Mouse (Mus musculus): Measurements from ENCODE around the gene Fzd7. TPM values are rescaled to one million over a fixed set of nuclear protein-coding genes. Genes with fewer than 3 reads are reported as not detected.

Gene Fzd7
- polyA plus RNA-seq (2015; fragmentation: Nextera tagmentation; extraction: Ambion mirVana): 3.9 and 4.5 TPM in 2 replicates

DNA sequence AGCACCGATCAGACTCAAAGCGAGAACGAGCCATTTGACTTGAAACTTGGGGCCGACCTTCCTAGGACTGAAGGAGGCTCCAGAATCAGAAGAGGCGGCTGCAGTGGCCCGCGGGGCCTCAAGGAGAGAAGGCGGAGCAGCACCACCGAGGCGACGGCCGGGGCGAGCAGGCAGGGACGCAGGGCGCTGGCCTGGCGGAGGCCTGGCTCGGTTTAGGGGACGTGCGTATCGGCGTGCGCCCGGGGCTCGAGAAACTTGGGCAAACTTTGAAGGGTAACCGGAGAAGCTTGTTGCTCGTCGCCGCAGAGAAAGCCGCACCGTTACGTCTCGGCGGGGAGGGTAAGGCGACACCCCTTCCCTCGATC is at the start of gene Fzd7:
Gene Fzd7 (plus strand): TSS at position 94 of the 365 bp plus-strand sequence.
- Histone ChIP-seq H3K27ac (replicated peaks) (peak within 1 kb of the TSS; percentile 92), H3K4me3 (ENCODE audit: low read depth, low read length) (peak within 1 kb of the TSS; percentile 79), H3K36me3 (ENCODE audit: control insufficient read depth, insufficient read depth, low read length) (no peaks in the 10 kb centered on the region), H3K27me3 (ENCODE audit: control insufficient read depth, insufficient read depth, low read length) (no peaks in the 10 kb centered on the region), H3K9me3 (ENCODE audit: control insufficient read depth, low read length) (no peaks in the 10 kb centered on the region), H3K9ac (ENCODE audit: low read length) (peak within 1 kb of the TSS; percentile 86), H3K4me1 (replicated peaks; ENCODE audit: control insufficient read depth, insufficient read depth) (peaks cover 9% of the 10 kb centered on the region), H3K4me2 (replicated peaks; ENCODE audit: low read depth) (peak within 1 kb of the TSS; percentile 95)
- under 1% methylated on average over 31 of the region's 35 CpGs for WGBS
- ATAC-seq (ENCODE audit: low FRiP score, low TSS enrichment) (peak; percentile 36), DNase-seq (ENCODE audit: low spot score) (no peak)
- TF ChIP-seq CTCF (IDR thresholded peaks at IDR 0.05; ENCODE audit: low read depth): no peak
- TF ChIP-seq EP300 (optimal IDR thresholded peaks at IDR 0.05): no peak

DNA sequence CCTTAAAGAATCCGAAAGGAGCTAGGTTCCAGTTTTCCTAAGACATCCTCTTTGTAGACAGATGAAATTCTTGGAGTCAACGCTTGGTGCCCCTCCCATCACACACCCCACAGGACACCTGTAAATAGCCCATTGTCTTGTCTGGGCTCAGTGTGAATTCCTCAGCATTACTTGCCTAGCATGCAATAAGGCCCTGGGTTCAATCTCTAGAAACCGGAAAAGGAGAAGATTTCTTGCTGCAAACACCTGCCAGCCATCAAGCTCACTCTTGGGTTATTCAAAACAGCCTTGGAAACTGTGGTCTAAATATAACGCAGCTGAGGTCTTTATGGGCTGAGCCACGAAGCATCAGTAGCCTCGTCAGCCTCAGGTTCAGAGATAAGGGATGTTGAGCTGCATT is 48.9 kb upstream of the Fzd7 start:
- H3K4me3 ChIP-seq (ENCODE audit: low read depth, low read length): no peak overlapping the region
- H3K27ac ChIP-seq (replicated peaks): no peak overlapping the region
- no peaks in the 10 kb centered on the region for H3K4me1 ChIP-seq (replicated peaks; ENCODE audit: control insufficient read depth, insufficient read depth)
- H3K36me3 ChIP-seq (ENCODE audit: control insufficient read depth, insufficient read depth, low read length): no peaks in the 10 kb centered on the region
- DNase-seq (ENCODE audit: low spot score) (no peak), ATAC-seq (ENCODE audit: low FRiP score, low TSS enrichment) (no peak)
- H3K4me2 ChIP-seq (replicated peaks; ENCODE audit: low read depth): no peak overlapping the region
- WGBS: 55% methylated on average over 6 of the region's 6 CpGs
- H3K27me3 ChIP-seq (ENCODE audit: control insufficient read depth, insufficient read depth, low read length): no peaks in the 10 kb centered on the region
- no peak overlapping the region for H3K9ac ChIP-seq (ENCODE audit: low read length)
- TF ChIP-seq EP300 (optimal IDR thresholded peaks at IDR 0.05) (no peak), CTCF (IDR thresholded peaks at IDR 0.05; ENCODE audit: low read depth) (no peak)
- H3K9me3 ChIP-seq (ENCODE audit: control insufficient read depth, low read length): no peaks in the 10 kb centered on the region

DNA sequence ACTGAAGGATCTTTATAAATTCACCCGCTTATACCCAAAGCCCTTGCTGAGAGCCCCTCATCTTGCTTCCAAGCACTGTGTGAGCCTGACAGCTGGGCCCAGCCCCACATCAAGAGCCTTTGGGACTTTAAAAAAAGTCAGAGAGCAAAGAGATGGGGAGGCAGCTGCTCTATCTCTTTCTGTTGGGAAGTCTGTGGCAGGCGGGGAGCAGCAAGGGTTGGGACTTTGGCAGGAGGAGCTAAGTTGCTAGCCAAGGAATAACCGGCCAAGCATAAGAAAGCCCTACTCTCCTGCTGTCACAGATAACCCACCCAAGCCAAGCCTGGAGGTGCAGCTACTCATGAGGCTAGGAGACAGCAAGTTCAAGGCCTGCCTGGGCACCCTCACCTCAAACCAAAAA is 48.2 kb upstream of the Fzd7 start:
- Histone ChIP-seq H3K4me3 (ENCODE audit: low read depth, low read length) (no peak overlapping the region), H3K4me2 (replicated peaks; ENCODE audit: low read depth) (no peak overlapping the region), H3K36me3 (ENCODE audit: control insufficient read depth, insufficient read depth, low read length) (no peaks in the 10 kb centered on the region), H3K4me1 (replicated peaks; ENCODE audit: control insufficient read depth, insufficient read depth) (no peaks in the 10 kb centered on the region), H3K9ac (ENCODE audit: low read length) (no peak overlapping the region), H3K27ac (replicated peaks) (no peak overlapping the region), H3K9me3 (ENCODE audit: control insufficient read depth, low read length) (no peaks in the 10 kb centered on the region), H3K27me3 (ENCODE audit: control insufficient read depth, insufficient read depth, low read length) (no peaks in the 10 kb centered on the region)
- no peak for DNase-seq (ENCODE audit: low spot score)
- ATAC-seq (ENCODE audit: low FRiP score, low TSS enrichment): peak; percentile 56; the same call in 1 of the 2 replicates
- no peak for TF ChIP-seq CTCF (IDR thresholded peaks at IDR 0.05; ENCODE audit: low read depth)
- no peak for TF ChIP-seq EP300 (optimal IDR thresholded peaks at IDR 0.05)
- 60% methylated on average over 3 of the region's 3 CpGs for WGBS

DNA sequence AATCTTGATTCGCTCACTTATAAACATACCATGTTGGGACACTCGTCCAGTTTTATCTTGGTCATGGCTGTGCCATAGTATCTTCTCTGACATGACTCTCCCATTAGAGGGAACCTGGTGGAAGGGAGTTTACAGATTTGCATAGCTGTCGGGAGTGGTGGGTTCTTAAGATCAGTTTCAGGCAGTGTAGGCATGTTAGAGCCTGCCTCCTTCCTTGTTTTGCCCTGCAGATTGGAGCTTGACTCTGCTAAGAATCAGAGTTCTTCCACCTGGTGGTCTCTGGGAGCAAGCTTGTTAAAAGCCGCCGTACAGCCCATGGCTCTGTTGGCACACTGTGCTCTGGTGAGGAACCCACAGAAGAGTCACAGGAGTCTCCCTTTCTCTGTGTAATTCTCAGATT is 47.0 kb upstream of the Fzd7 start:
- Histone ChIP-seq H3K27ac (replicated peaks) (no peak overlapping the region), H3K36me3 (ENCODE audit: control insufficient read depth, insufficient read depth, low read length) (no peaks in the 10 kb centered on the region), H3K4me3 (ENCODE audit: low read depth, low read length) (no peak overlapping the region), H3K9ac (ENCODE audit: low read length) (no peak overlapping the region), H3K27me3 (ENCODE audit: control insufficient read depth, insufficient read depth, low read length) (no peaks in the 10 kb centered on the region), H3K9me3 (ENCODE audit: control insufficient read depth, low read length) (no peaks in the 10 kb centered on the region), H3K4me2 (replicated peaks; ENCODE audit: low read depth) (no peak overlapping the region), H3K4me1 (replicated peaks; ENCODE audit: control insufficient read depth, insufficient read depth) (no peaks in the 10 kb centered on the region)
- ATAC-seq (ENCODE audit: low FRiP score, low TSS enrichment) (no peak), DNase-seq (ENCODE audit: low spot score) (no peak)
- TF ChIP-seq CTCF (IDR thresholded peaks at IDR 0.05; ENCODE audit: low read depth): no peak
- TF ChIP-seq EP300 (optimal IDR thresholded peaks at IDR 0.05): no peak
- 77% methylated on average over 5 of the region's 5 CpGs for WGBS

DNA sequence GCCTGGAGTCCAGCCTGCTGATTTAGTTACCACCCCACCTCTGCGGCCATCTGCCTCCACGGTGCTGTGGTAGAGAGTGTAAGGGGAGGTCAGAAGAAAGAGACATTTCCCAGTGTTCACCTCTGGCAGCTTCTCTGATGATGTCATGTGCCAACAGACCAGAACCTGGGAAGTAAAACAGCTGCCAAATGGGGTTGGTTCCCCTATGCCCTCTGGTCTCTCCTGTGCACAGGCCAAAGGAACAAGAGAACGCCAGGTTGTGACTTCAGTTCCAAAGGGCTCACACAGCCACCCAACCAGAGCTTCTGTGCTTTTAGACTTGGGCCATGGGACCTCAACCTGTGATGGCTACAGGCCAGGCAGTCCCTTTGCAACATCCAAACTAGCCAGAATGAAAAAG is 45.9 kb upstream of the Fzd7 start:
- no peaks in the 10 kb centered on the region for H3K36me3 ChIP-seq (ENCODE audit: control insufficient read depth, insufficient read depth, low read length)
- DNase-seq (ENCODE audit: low spot score) (no peak), ATAC-seq (ENCODE audit: low FRiP score, low TSS enrichment) (no peak)
- no peak overlapping the region for H3K4me3 ChIP-seq (ENCODE audit: low read depth, low read length)
- no peak overlapping the region for H3K27ac ChIP-seq (replicated peaks)
- WGBS: 74% methylated on average over 3 of the region's 3 CpGs
- no peaks in the 10 kb centered on the region for H3K9me3 ChIP-seq (ENCODE audit: control insufficient read depth, low read length)
- TF ChIP-seq EP300 (optimal IDR thresholded peaks at IDR 0.05): no peak
- no peak for TF ChIP-seq CTCF (IDR thresholded peaks at IDR 0.05; ENCODE audit: low read depth)
- no peak overlapping the region for H3K4me2 ChIP-seq (replicated peaks; ENCODE audit: low read depth)
- H3K9ac ChIP-seq (ENCODE audit: low read length): no peak overlapping the region
- no peaks in the 10 kb centered on the region for H3K4me1 ChIP-seq (replicated peaks; ENCODE audit: control insufficient read depth, insufficient read depth)
- no peaks in the 10 kb centered on the region for H3K27me3 ChIP-seq (ENCODE audit: control insufficient read depth, insufficient read depth, low read length)

DNA sequence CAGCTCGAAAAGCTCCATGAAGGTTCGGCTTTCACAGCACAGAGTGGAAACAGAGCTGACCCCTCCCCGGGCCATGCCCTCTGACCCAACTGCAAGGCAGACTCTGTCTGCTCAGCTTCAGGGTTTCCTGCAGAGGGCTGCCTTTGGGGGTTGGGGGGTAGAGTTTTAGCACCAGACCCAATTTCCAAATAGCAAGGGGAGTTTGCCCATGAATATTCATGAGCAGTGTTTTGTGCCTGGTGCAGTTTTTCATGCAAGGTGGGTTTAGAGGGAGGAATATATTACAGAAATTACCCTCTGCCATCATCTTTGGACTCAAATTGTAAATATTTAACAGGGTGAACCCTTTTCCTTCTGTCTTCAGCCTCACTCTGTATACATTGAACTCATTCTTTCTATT is 44.3 kb upstream of the Fzd7 start:
- H3K27me3 ChIP-seq (ENCODE audit: control insufficient read depth, insufficient read depth, low read length): no peaks in the 10 kb centered on the region
- TF ChIP-seq CTCF (IDR thresholded peaks at IDR 0.05; ENCODE audit: low read depth): no peak
- no peak for TF ChIP-seq EP300 (optimal IDR thresholded peaks at IDR 0.05)
- no peak overlapping the region for H3K4me2 ChIP-seq (replicated peaks; ENCODE audit: low read depth)
- H3K9ac ChIP-seq (ENCODE audit: low read length): no peak overlapping the region
- no peak for DNase-seq (ENCODE audit: low spot score)
- 33% methylated on average over 3 of the region's 3 CpGs for WGBS
- H3K4me1 ChIP-seq (replicated peaks; ENCODE audit: control insufficient read depth, insufficient read depth): no peaks in the 10 kb centered on the region
- no peaks in the 10 kb centered on the region for H3K36me3 ChIP-seq (ENCODE audit: control insufficient read depth, insufficient read depth, low read length)
- no peak for ATAC-seq (ENCODE audit: low FRiP score, low TSS enrichment)
- H3K27ac ChIP-seq (replicated peaks): no peak overlapping the region
- no peak overlapping the region for H3K4me3 ChIP-seq (ENCODE audit: low read depth, low read length)
- no peaks in the 10 kb centered on the region for H3K9me3 ChIP-seq (ENCODE audit: control insufficient read depth, low read length)
